Mouse (Mus musculus): ENCODE measurements around the gene Amigo2.

GRCm38 (mm10) chr15:97254375-97254774, 7.3 kb upstream of the Amigo2 start:
- no peak for TF ChIP-seq POLR2A (IDR thresholded peaks at IDR 0.05; ENCODE audit: insufficient read depth, low read depth, low read length)
- peak; percentile 29 for TF ChIP-seq CTCF (IDR thresholded peaks at IDR 0.05)
- no peak for TF ChIP-seq EP300 (IDR thresholded peaks at IDR 0.05; ENCODE audit: insufficient read depth, low read depth, low read length)

Measured in heart, adult 2 months (tissue).